Mouse (Mus musculus) E14TG2a.4 (cell line): Measurements from ENCODE around the gene Egln3.

Experiments
- CTCF ChIP-seq: conservative IDR thresholded peaks from 2 replicates; pipeline ENCODE4 v1.5.1; 2014; ENCODE audit warnings: low read length
- POU5F1 ChIP-seq: IDR thresholded peaks from 2 replicates; pipeline ENCODE4 v1.6.1; 2014; ENCODE audit warnings: low read length, borderline replicate concordance

GRCm38 (mm10) chr12:54198282-54198918, 5.3 kb downstream of the Egln3 start:
- TF ChIP-seq CTCF: no peak
- TF ChIP-seq POU5F1: no peak
